Mouse (Mus musculus) heart, embryonic 16.5 days (tissue): ENCODE measurements at regions not wholly inside any gene's neighbourhood (a gene's known extent, or its start where the extent isn't known, plus 50 kb on each side); places are given as distances from the start of the nearest gene placed in this dataset.

Experiments
- ATAC-seq: fragments of 200-750 bp; cut with Nextera tagmentation; replicated peaks from 2 replicates; pipeline ENCODE4 v1.8.0; 2017; ENCODE audit warnings: moderate number of reproducible peaks; ENCODE audit not compliant: insufficient read depth, low FRiP score; ENCODE audit errors: extremely low read depth
- H3K27ac ChIP-seq: fragments of 300-500 bp; sonication (generic); 2 replicates; pipeline ENCODE4 v1.5.1; 2014; ENCODE audit warnings: mild to moderate bottlenecking, low read length, control low read depth, moderate library complexity
- H3K27me3 ChIP-seq: fragments of 300-500 bp; sonication (generic); 2 replicates; pipeline ENCODE4 v1.6.1; 2014; ENCODE audit warnings: low read length, mixed read lengths; ENCODE audit not compliant: control insufficient read depth, insufficient read depth
- H3K36me3 ChIP-seq: fragments of 300-500 bp; sonication (generic); 2 replicates; pipeline ENCODE4 v1.6.1; 2014; ENCODE audit not compliant: control insufficient read depth, insufficient read depth
- H3K4me1 ChIP-seq: fragments of 300-500 bp; sonication (generic); 2 replicates; pipeline ENCODE4 v1.6.1; 2014; ENCODE audit warnings: low read length, mixed read lengths; ENCODE audit not compliant: control insufficient read depth, insufficient read depth
- H3K4me2 ChIP-seq: fragments of 300-500 bp; sonication (generic); 2 replicates; pipeline ENCODE4 v1.6.1; 2014; ENCODE audit warnings: low read depth, mild to moderate bottlenecking, control low read depth, low read length
- H3K4me3 ChIP-seq: fragments of 300-500 bp; sonication (generic); 2 replicates; pipeline ENCODE4 v1.5.1; 2014; ENCODE audit warnings: mild to moderate bottlenecking, control low read depth, low read length
- H3K9ac ChIP-seq: fragments of 300-500 bp; sonication (generic); 2 replicates; pipeline ENCODE4 v1.6.1; 2014; ENCODE audit warnings: low read length, control low read depth
- H3K9me3 ChIP-seq: fragments of 300-500 bp; sonication (generic); replicated peaks from 2 replicates; pipeline ENCODE4 v1.6.1; 2016; ENCODE audit warnings: low read length; ENCODE audit not compliant: control insufficient read depth
- WGBS: fragments of 180-500 bp; shearing (Covaris S2); extraction: QIAGEN DNeasy Blood & Tissue Kit; methylation state at CpG from one replicate; pipeline ENCODE4 v1.1.7; 2014; 5-methylcytosine and 5-hydroxymethylcytosine counted together

GRCm38 (mm10) chr10:43721356-43721755 is 143.3 kb downstream of the Cd24a start:
- Histone ChIP-seq H3K4me1 (peaks cover 15% of the 10 kb centered on the region), H3K4me2 (no peak overlapping the region), H3K4me3 (no peak overlapping the region), H3K27ac (no peak overlapping the region), H3K9ac (no peak overlapping the region), H3K9me3 (no peaks in the 10 kb centered on the region), H3K36me3 (no peaks in the 10 kb centered on the region), H3K27me3 (no peaks in the 10 kb centered on the region)
- WGBS, result 59% methylated on average over 4 of the region's 4 CpGs
- no peak for ATAC-seq

- Histone ChIP-seq H3K4me3 (no peak overlapping the region), H3K9ac (no peak overlapping the region), H3K4me2 (no peak overlapping the region), H3K9me3 (no peaks in the 10 kb centered on the region), H3K4me1 (peaks cover 15% of the 10 kb centered on the region), H3K36me3 (no peaks in the 10 kb centered on the region), H3K27ac (no peak overlapping the region), H3K27me3 (no peaks in the 10 kb centered on the region)
- ATAC-seq, result no peak
- WGBS, result 16% methylated on average over 3 of the region's 3 CpGs
Measured at GRCm38 (mm10) chr10:43722164-43722563, 144.1 kb downstream of the Cd24a start.

- ATAC-seq, result 0 out of 2 replicates have a peak, but pooled peaks have one; percentile 18
- peak overlapping the region; percentile 72 for H3K9ac ChIP-seq
- H3K4me1 ChIP-seq, result peaks cover 15% of the 10 kb centered on the region
- no peaks in the 10 kb centered on the region for H3K9me3 ChIP-seq
- no peaks in the 10 kb centered on the region for H3K36me3 ChIP-seq
- H3K27ac ChIP-seq, result no peak overlapping the region; the same call in 1 of the 2 replicates
- H3K4me3 ChIP-seq, result peak overlapping the region; percentile 51
- peak overlapping the region; percentile 88 for H3K4me2 ChIP-seq
- WGBS, result 13% methylated on average over 23 of the region's 23 CpGs
- H3K27me3 ChIP-seq, result no peaks in the 10 kb centered on the region
Measured at GRCm38 (mm10) chr10:43722711-43723614, 144.9 kb downstream of the Cd24a start.

GRCm38 (mm10) chr10:43723615-43723937 is 145.5 kb downstream of the Cd24a start:
- Histone ChIP-seq H3K4me3 (peak overlapping the region; percentile 51), H3K9me3 (no peaks in the 10 kb centered on the region), H3K4me1 (peaks cover 15% of the 10 kb centered on the region), H3K9ac (peak overlapping the region; percentile 72), H3K27ac (no peak overlapping the region), H3K27me3 (no peaks in the 10 kb centered on the region), H3K4me2 (peak overlapping the region; percentile 88), H3K36me3 (no peaks in the 10 kb centered on the region)
- WGBS, result 7% methylated on average over 12 of the region's 12 CpGs
- ATAC-seq, result no peak

GRCm38 (mm10) chr10:43727746-43728145 is 149.7 kb downstream of the Cd24a start:
- Histone ChIP-seq H3K36me3 (no peaks in the 10 kb centered on the region), H3K27me3 (no peaks in the 10 kb centered on the region), H3K4me2 (no peak overlapping the region), H3K9me3 (no peaks in the 10 kb centered on the region), H3K4me3 (no peak overlapping the region), H3K4me1 (peaks cover 8% of the 10 kb centered on the region), H3K27ac (no peak overlapping the region), H3K9ac (no peak overlapping the region)
- no peak for ATAC-seq
- WGBS, result 72% methylated on average over 6 of the region's 6 CpGs

- Histone ChIP-seq H3K4me2 (no peak overlapping the region), H3K27me3 (no peaks in the 10 kb centered on the region), H3K4me1 (no peaks in the 10 kb centered on the region), H3K9me3 (no peaks in the 10 kb centered on the region), H3K4me3 (no peak overlapping the region), H3K36me3 (no peaks in the 10 kb centered on the region), H3K27ac (no peak overlapping the region), H3K9ac (no peak overlapping the region)
- ATAC-seq, result no peak
- WGBS, result 64% methylated on average over 3 of the region's 3 CpGs
Measured at GRCm38 (mm10) chr10:43729184-43729583, 151.1 kb downstream of the Cd24a start.

GRCm38 (mm10) chr10:43733618-43734415 is 155.7 kb downstream of the Cd24a start:
- H3K4me1 ChIP-seq, result no peaks in the 10 kb centered on the region
- no peaks in the 10 kb centered on the region for H3K9me3 ChIP-seq
- no peak overlapping the region for H3K4me2 ChIP-seq
- no peaks in the 10 kb centered on the region for H3K27me3 ChIP-seq
- H3K4me3 ChIP-seq, result no peak overlapping the region
- no peak overlapping the region for H3K27ac ChIP-seq
- WGBS, result 82% methylated on average over 13 of the region's 13 CpGs
- ATAC-seq, result no peak
- no peak overlapping the region for H3K9ac ChIP-seq
- no peaks in the 10 kb centered on the region for H3K36me3 ChIP-seq

- Histone ChIP-seq H3K36me3 (no peaks in the 10 kb centered on the region), H3K4me2 (no peak overlapping the region), H3K27me3 (no peaks in the 10 kb centered on the region), H3K9me3 (no peaks in the 10 kb centered on the region), H3K9ac (no peak overlapping the region), H3K4me3 (no peak overlapping the region), H3K4me1 (peaks cover 27% of the 10 kb centered on the region), H3K27ac (peak overlapping the region; percentile 61)
- WGBS, result 78% methylated on average over 2 of the region's 2 CpGs
- no peak for ATAC-seq
Measured at GRCm38 (mm10) chr10:43739181-43739580, 161.1 kb downstream of the Cd24a start.

GRCm38 (mm10) chr10:43739718-43740117 is 161.6 kb downstream of the Cd24a start:
- Histone ChIP-seq H3K9ac (0 out of 2 replicates have a peak overlapping the region, but pooled peaks have one; percentile 54), H3K36me3 (no peaks in the 10 kb centered on the region), H3K4me1 (peaks cover 27% of the 10 kb centered on the region), H3K4me2 (peak overlapping the region; percentile 26), H3K27me3 (no peaks in the 10 kb centered on the region), H3K9me3 (no peaks in the 10 kb centered on the region), H3K27ac (peak overlapping the region; percentile 61), H3K4me3 (no peak overlapping the region)
- peak; percentile 68; the same call in 1 of the 2 replicates for ATAC-seq
- WGBS, result 36% methylated on average over 8 of the region's 8 CpGs
